Mouse (Mus musculus): ENCODE measurements around the gene Ier5. TPM values are rescaled to one million over a fixed set of nuclear protein-coding genes. Genes with fewer than 3 reads are reported as not detected.

The Ier5 gene
- polyA plus RNA-seq, 1 experiment from 2014 or later = 10.4 TPM

Other genes with a start within 250 kb of the Ier5 start
- 0.22 and 0.31 TPM in 2 replicates for gene Cacna1e, start 215.1 kb downstream of the Ier5 start, polyA plus RNA-seq (2014; fragmentation: Nextera tagmentation; extraction: Ambion mirVana)
- gene Mr1, start 47.2 kb upstream of the Ier5 start, polyA plus RNA-seq (2014; fragmentation: Nextera tagmentation; extraction: Ambion mirVana) = 7.7 and 8.6 TPM in 2 replicates
- gene Stx6, start 59.1 kb upstream of the Ier5 start, polyA plus RNA-seq (2014; fragmentation: Nextera tagmentation; extraction: Ambion mirVana) = 54.8 and 56.4 TPM in 2 replicates
- 6.9 and 7.2 TPM in 2 replicates for gene BC034090, start 144.8 kb upstream of the Ier5 start, polyA plus RNA-seq (2014; fragmentation: Nextera tagmentation; extraction: Ambion mirVana)